Mouse (Mus musculus) cortical plate, adult 2 months (tissue): Measurements from ENCODE around the gene Gm31371.
"Not testable (repeated sequence)": the region's sequence is repeated elsewhere in the genome, so short reads cannot be mapped to it uniquely, and the experiment has no call there.

Experiments used
- CTCF ChIP-seq: fragments of 200-500 bp; IDR thresholded peaks from 2 replicates; pipeline ENCODE4 v1.5.1; 2011; ENCODE audit warnings: mild to moderate bottlenecking, control low read depth, low read length; ENCODE audit not compliant: insufficient read depth; ENCODE audit errors: extremely low read depth
- POLR2A ChIP-seq: fragments of 200-500 bp; IDR thresholded peaks from 2 replicates; pipeline ENCODE4 v1.6.1; 2011; ENCODE audit warnings: mild to moderate bottlenecking, low read length, control low read depth; ENCODE audit not compliant: insufficient read depth; ENCODE audit errors: extremely low read depth

GRCm38 (mm10) chr8:19906425-19907055 is 3.3 kb downstream of the Gm31371 start:
- TF ChIP-seq POLR2A, CTCF: not testable (repeated sequence)
